Mouse (Mus musculus) testis, adult 2 months (tissue): Measurements from ENCODE around the gene Tmie.
"Not testable (repeated sequence)": the region's sequence is repeated elsewhere in the genome, so short reads cannot be mapped to it uniquely, and the experiment has no call there.

ENCODE experiments used
- CTCF ChIP-seq: fragments of 200-500 bp; IDR thresholded peaks from 2 replicates; pipeline ENCODE4 v1.5.1; 2012; ENCODE audit warnings: low read depth, mild to moderate bottlenecking, inconsistent platforms, low read length, moderate library complexity; ENCODE audit not compliant: control insufficient read depth, insufficient read depth, insufficient replicate concordance
- POLR2A ChIP-seq: fragments of 200-500 bp; IDR thresholded peaks from 2 replicates; pipeline ENCODE4 v1.6.1; 2012; ENCODE audit warnings: low read depth, mild to moderate bottlenecking, inconsistent platforms, low read length, moderate library complexity; ENCODE audit not compliant: control insufficient read depth

DNA sequence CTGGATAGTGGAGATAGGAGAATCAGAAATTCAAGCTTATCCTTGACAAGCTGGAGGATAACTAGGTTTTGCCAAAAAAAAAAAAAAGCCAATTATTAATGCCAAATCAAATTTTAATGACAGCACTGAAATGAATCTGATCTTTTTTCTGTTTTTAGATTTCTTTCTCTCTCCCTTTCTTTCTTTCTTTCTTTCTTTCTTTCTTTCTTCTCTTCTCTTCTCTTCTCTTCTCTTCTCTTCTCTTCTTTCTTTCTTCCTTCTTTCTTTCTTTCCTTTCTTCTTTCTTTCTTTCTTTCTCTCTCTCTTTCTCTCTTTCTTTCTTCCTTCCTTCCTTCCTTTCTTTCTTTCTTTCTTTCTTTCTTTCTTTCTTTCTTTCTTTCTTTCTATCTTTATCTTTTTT, 59.4 kb downstream of the Tmie start:
- not testable (repeated sequence) for TF ChIP-seq POLR2A, CTCF
